Mouse (Mus musculus): ENCODE data around the gene Gm12800. TPM values are rescaled to one million over a fixed set of nuclear protein-coding genes. Genes with fewer than 3 reads are reported as not detected.
"Not testable (repeated sequence)": the region's sequence is repeated elsewhere in the genome, so short reads cannot be mapped to it uniquely, and the experiment has no call there.

Gene Gm12800
- polyA plus RNA-seq (2012; ENCODE audit: insufficient read depth, insufficient read length, low replicate concordance, missing spikeins) = not detected in 2 replicates

DNA sequence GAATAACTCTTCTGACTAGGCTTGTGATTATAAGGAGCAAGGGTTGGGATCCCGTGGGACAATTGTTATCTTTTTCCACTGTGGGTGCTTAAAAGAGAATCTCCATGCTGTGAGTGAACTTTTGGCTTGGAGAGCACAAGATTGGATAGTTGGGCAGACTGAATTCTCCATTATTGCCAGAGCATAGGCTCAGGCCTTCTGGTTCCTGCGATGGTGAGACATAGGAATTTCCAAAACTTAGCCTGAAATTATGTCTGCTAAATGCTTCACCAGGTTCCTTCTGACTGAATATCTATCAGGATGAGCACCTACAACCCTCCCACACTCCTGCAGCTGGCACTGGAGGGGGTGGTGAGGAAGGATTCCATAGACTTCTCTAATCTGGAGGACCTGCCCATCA lies at the start of gene Gm12800:
TSS of gene Gm12800 (plus strand) at position 301 of the 400 bp plus-strand sequence.
- not testable (repeated sequence) for H3K27ac ChIP-seq (ENCODE audit: insufficient read depth, low read depth, low read length); H3K4me1 ChIP-seq (ENCODE audit: control insufficient read depth, insufficient read depth, low read length); H3K4me3 ChIP-seq (ENCODE audit: insufficient read depth, low read depth, low read length)
- WGBS = 78% methylated on average over 2 of the region's 2 CpGs

DNA sequence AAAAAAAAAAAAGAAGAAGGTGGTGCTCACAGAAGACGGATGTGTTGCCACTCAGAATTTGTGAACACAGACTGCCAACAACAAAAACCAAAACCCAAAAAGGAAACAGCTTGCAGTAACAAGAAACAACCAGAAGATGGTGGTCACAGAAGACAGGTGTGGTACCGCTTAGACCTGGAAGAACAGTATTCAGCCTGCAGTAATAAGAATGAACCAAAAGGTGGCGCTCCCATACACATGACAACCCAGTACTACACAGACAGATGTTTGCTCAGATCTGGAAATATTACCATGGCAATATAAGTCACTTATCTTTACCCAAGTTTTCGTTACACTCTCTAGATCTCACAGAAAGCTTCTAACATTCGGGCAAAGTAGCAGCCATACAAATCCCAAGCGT lies 48.0 kb upstream of the Gm12800 start:
- TF ChIP-seq POLR2A (IDR thresholded peaks at IDR 0.05; ENCODE audit: insufficient read depth, low read depth, low read length) = no peak
- no peak for TF ChIP-seq CTCF (IDR thresholded peaks at IDR 0.05; ENCODE audit: insufficient read depth, low read depth, low read length)
- Histone ChIP-seq H3K4me3 (ENCODE audit: insufficient read depth, low read depth, low read length) (no peak overlapping the region), H3K4me1 (ENCODE audit: control insufficient read depth, insufficient read depth, low read length) (no peaks in the 10 kb centered on the region), H3K27ac (ENCODE audit: insufficient read depth, low read depth, low read length) (no peak overlapping the region)
- WGBS = 52% methylated on average over 6 of the region's 6 CpGs

DNA sequence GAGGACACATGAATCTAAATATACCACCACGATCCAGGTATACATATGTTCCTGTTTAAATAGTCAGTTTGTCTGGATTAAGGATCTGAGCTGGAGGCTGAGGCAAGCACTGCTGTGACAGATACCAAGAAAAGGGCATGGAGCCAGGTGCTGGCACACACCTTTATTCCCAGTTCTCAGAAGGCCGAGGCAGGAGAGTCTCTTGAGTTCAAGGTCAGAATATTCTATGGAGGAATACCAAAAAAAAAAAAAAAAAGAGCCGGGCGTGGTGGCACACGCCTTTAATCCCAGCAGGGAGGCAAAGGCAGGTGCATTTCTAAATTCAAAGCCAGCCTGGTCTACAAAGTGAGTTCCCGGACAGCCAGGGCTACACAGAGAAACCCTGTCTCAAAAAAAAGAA lies 46.6 kb upstream of the Gm12800 start:
- Histone ChIP-seq H3K4me1 (ENCODE audit: control insufficient read depth, insufficient read depth, low read length) (no peaks in the 10 kb centered on the region), H3K4me3 (ENCODE audit: insufficient read depth, low read depth, low read length) (no peak overlapping the region), H3K27ac (ENCODE audit: insufficient read depth, low read depth, low read length) (no peak overlapping the region)
- 91% methylated on average over 6 of the region's 6 CpGs for WGBS
- TF ChIP-seq CTCF (IDR thresholded peaks at IDR 0.05; ENCODE audit: insufficient read depth, low read depth, low read length) = no peak
- no peak for TF ChIP-seq POLR2A (IDR thresholded peaks at IDR 0.05; ENCODE audit: insufficient read depth, low read depth, low read length)

DNA sequence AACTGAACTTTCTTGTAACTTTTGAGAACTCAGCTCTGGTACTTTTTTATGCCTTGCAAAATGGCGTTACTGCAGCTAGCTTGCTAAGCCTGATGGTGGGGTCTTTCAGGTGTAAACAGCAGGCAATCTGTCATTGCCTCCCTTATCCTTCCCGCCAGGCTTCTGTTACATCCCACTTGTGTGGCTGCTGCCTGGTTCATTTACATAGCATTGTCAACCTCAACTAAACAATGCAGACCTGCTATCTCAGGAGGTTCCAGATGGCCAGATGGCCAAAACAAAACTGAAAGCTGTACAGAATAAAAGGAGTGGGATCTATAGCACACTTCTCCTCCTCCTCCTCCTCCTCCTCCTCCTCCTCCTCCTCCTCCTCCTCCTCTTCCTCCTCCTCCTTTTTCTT lies 36.9 kb upstream of the Gm12800 start:
- WGBS = 81% methylated on average over 2 of the region's 2 CpGs

DNA sequence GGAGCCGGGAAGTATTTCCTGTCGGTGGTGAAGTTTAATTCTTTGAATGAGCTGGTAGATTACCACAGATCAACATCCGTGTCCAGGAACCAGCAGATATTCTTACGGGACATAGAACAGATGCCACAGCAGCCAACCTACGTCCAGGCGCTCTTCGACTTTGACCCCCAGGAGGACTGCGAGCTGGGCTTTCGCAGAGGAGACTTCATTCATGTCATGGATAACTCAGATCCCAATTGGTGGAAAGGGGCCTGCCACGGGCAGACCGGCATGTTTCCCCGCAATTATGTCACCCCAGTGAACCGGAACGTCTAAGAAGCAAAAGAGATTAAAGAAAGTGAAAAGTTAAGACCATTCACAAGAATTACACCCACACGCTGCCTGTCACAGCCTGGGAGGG lies 33.2 kb upstream of the Gm12800 start:
- not testable (repeated sequence) for H3K27ac ChIP-seq (ENCODE audit: insufficient read depth, low read depth, low read length); H3K4me3 ChIP-seq (ENCODE audit: insufficient read depth, low read depth, low read length); H3K4me1 ChIP-seq (ENCODE audit: control insufficient read depth, insufficient read depth, low read length)
- WGBS = 82% methylated on average over 15 of the region's 15 CpGs

More for the DNA sequence above, 36.9 kb upstream of the Gm12800 start:
- not testable (repeated sequence) for H3K4me1 ChIP-seq (ENCODE audit: control insufficient read depth, insufficient read depth, low read length); H3K27ac ChIP-seq (ENCODE audit: insufficient read depth, low read depth, low read length); H3K4me3 ChIP-seq (ENCODE audit: insufficient read depth, low read depth, low read length)

DNA sequence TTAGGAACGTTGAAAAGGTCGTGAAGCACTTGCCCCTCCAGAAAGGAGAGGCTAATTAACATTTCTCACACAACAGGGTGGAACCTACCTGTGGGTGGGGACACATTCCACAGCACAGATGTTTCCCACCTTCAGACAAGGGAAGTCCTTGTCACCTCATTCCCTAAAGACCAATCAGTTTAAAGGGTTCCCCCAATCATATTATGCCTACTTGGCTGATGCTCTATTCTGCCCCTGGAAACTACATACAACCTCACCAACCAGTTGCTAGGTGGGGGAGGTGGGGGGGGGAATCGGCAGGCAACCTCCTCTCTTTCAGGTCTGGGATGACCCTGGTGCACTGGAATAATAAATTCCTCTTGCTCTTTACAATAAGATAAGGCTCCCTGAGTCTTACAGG lies 25.3 kb upstream of the Gm12800 start:
- Histone ChIP-seq H3K4me1 (ENCODE audit: control insufficient read depth, insufficient read depth, low read length) (no peaks in the 10 kb centered on the region), H3K27ac (ENCODE audit: insufficient read depth, low read depth, low read length) (no peak overlapping the region), H3K4me3 (ENCODE audit: insufficient read depth, low read depth, low read length) (no peak overlapping the region)
- 54% methylated on average over 3 of the region's 3 CpGs for WGBS
- TF ChIP-seq POLR2A (IDR thresholded peaks at IDR 0.05; ENCODE audit: insufficient read depth, low read depth, low read length) (no peak), CTCF (IDR thresholded peaks at IDR 0.05; ENCODE audit: insufficient read depth, low read depth, low read length) (no peak)

DNA sequence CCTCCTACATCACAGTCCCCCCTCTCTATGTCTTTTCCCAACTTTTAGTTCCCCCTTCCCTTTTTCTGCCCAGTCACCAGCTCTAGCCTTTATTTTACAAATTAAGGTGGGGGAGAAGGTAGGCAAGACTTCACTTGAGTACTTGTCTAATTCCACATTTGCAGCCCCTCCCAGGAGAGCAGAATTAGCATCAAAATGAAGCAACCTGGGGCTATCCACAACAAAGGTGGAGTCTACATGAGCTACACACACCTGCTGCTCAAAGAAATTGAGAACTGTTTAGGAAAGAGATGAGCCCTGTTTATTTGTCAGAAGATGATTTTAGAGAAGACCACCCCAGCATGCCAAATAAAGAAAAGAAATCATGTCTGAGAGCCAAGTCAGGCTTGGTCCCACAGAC lies 19.5 kb upstream of the Gm12800 start:
- Histone ChIP-seq H3K4me1 (ENCODE audit: control insufficient read depth, insufficient read depth, low read length) (no peaks in the 10 kb centered on the region), H3K27ac (ENCODE audit: insufficient read depth, low read depth, low read length) (no peak overlapping the region), H3K4me3 (ENCODE audit: insufficient read depth, low read depth, low read length) (no peak overlapping the region)
- TF ChIP-seq CTCF (IDR thresholded peaks at IDR 0.05; ENCODE audit: insufficient read depth, low read depth, low read length) (no peak), POLR2A (IDR thresholded peaks at IDR 0.05; ENCODE audit: insufficient read depth, low read depth, low read length) (no peak)

DNA sequence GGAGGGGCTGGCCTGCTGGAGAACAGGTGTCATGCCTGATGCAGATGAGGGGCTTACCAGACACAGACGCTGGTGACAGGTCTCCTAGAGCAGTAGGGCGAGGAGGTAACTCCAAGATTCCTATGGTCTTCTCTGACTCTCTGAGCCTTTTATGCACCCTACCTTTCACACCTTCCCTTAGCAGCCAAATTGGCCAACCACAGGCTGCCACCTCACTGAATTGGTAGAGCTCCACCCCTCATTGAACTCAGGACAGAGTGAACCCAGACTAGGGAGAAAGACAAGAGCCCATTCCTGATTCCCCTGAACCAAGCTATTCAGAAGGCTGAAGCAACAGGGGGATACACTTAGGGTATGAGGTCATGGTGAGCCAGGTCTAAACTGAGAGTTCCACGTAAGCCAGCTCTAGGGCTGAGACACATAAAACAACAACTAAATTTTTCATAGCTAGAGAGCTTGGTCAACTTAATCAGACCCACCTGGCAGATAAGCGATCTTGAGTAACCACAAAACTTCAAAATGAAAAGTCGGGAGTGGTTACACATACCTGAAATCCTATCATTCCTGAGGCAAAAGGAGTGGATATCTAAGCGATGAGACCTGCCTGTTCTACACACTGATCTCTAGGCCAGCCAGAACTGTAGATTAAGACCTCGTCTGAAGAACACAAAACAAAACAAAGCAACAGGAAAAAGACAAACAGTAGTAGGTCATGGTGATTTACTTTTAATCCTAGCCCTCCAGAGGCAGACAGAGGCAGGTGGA lies 15.1 kb upstream of the Gm12800 start, which contains the start of gene C130073F10Rik:
TSS of gene C130073F10Rik (minus strand) at position 134 of the 765 bp plus-strand sequence.
- TF ChIP-seq POLR2A (IDR thresholded peaks at IDR 0.05; ENCODE audit: insufficient read depth, low read depth, low read length) = no peak
- TF ChIP-seq CTCF (IDR thresholded peaks at IDR 0.05; ENCODE audit: insufficient read depth, low read depth, low read length) = no peak
- Histone ChIP-seq H3K4me1 (ENCODE audit: control insufficient read depth, insufficient read depth, low read length) (no peaks in the 10 kb centered on the region), H3K4me3 (ENCODE audit: insufficient read depth, low read depth, low read length) (no peak within 1 kb of the TSS), H3K27ac (ENCODE audit: insufficient read depth, low read depth, low read length) (no peak within 1 kb of the TSS)
- WGBS = 88% methylated on average over 7 of the region's 7 CpGs

DNA sequence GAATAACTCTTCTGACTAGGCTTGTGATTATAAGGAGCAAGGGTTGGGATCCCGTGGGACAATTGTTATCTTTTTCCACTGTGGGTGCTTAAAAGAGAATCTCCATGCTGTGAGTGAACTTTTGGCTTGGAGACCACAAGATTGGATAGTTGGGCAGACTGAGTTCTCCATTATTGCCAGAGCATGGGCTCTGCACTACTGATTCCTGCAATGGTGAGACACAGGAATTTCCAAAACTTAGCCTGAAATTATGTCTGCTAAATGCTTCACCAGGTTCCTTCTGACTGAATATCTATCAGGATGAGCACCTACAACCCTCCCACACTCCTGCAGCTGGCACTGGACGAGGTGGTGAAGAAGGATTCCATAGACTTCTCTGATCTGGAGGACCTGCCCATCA lies 31.2 kb downstream of the Gm12800 start, which contains the start of gene Gm12794:
TSS of gene Gm12794 (plus strand) at position 301 of the 400 bp plus-strand sequence.
- not testable (repeated sequence) for H3K27ac ChIP-seq (ENCODE audit: insufficient read depth, low read depth, low read length); H3K4me1 ChIP-seq (ENCODE audit: control insufficient read depth, insufficient read depth, low read length); H3K4me3 ChIP-seq (ENCODE audit: insufficient read depth, low read depth, low read length)
- 72% methylated on average over 2 of the region's 2 CpGs for WGBS

Other genes with a start within 250 kb of the Gm12800 start
- gene Lepr, start 191.7 kb upstream of the Gm12800 start, polyA plus RNA-seq (2012; ENCODE audit: insufficient read depth, insufficient read length, low replicate concordance, missing spikeins) = not detected in 2 replicates
- gene B020004J07Rik, start 65.1 kb upstream of the Gm12800 start, polyA plus RNA-seq (2012; ENCODE audit: insufficient read depth, insufficient read length, low replicate concordance, missing spikeins) = not detected in 2 replicates
- not detected in 2 replicates for gene C130073F10Rik, start 15.3 kb upstream of the Gm12800 start, polyA plus RNA-seq (2012; ENCODE audit: insufficient read depth, insufficient read length, low replicate concordance, missing spikeins)
- gene Gm12794, start 31.3 kb downstream of the Gm12800 start, polyA plus RNA-seq (2012; ENCODE audit: insufficient read depth, insufficient read length, low replicate concordance, missing spikeins) = not detected in 2 replicates
- gene Gm12790, start 71.9 kb downstream of the Gm12800 start, polyA plus RNA-seq (2012; ENCODE audit: insufficient read depth, insufficient read length, low replicate concordance, missing spikeins) = not detected in 2 replicates
- not detected in 2 replicates for gene Gm12789, start 77.5 kb downstream of the Gm12800 start, polyA plus RNA-seq (2012; ENCODE audit: insufficient read depth, insufficient read length, low replicate concordance, missing spikeins)
- gene Pde4b, start 178.4 kb downstream of the Gm12800 start, polyA plus RNA-seq (2012; ENCODE audit: insufficient read depth, insufficient read length, low replicate concordance, missing spikeins) = not detected in 2 replicates